Mouse (Mus musculus) embryonic facial prominence, embryonic 15.5 days (tissue): ENCODE data around the gene Baiap2l1. TPM values are rescaled to one million over a fixed set of nuclear protein-coding genes. Genes with fewer than 3 reads are reported as not detected.
A peak's percentile ranks its signal among the peaks of the same experiment; 100 is the strongest.

Source experiments
- ATAC-seq: fragments of 200-750 bp; cut with Nextera tagmentation; 2 replicates; pipeline ENCODE4 v1.8.0; 2017; ENCODE audit warnings: low read depth, moderate TSS enrichment; ENCODE audit not compliant: insufficient number of reproducible peaks, low FRiP score, low TSS enrichment
- H3K27ac ChIP-seq: fragments of 300-500 bp; sonication (generic); replicated peaks from 2 replicates; pipeline ENCODE4 v1.5.1; 2015; ENCODE audit warnings: mild to moderate bottlenecking, inconsistent platforms
- H3K27me3 ChIP-seq: fragments of 300-500 bp; sonication (generic); 2 replicates; pipeline ENCODE4 v1.6.1; 2015; ENCODE audit warnings: inconsistent platforms
- H3K36me3 ChIP-seq: fragments of 300-500 bp; sonication (generic); 2 replicates; pipeline ENCODE4 v1.6.1; 2015; ENCODE audit warnings: mild to moderate bottlenecking, inconsistent platforms
- H3K4me1 ChIP-seq: fragments of 300-500 bp; sonication (generic); 2 replicates; pipeline ENCODE4 v1.6.1; 2015; ENCODE audit warnings: inconsistent platforms
- H3K4me2 ChIP-seq: fragments of 300-500 bp; sonication (generic); replicated peaks from 2 replicates; pipeline ENCODE4 v1.6.1; 2015; ENCODE audit warnings: mild to moderate bottlenecking, inconsistent platforms
- H3K4me3 ChIP-seq: fragments of 300-500 bp; sonication (generic); replicated peaks from 2 replicates; pipeline ENCODE4 v1.5.1; 2015; ENCODE audit warnings: mild to moderate bottlenecking, inconsistent platforms
- H3K9ac ChIP-seq: fragments of 300-500 bp; sonication (generic); 2 replicates; pipeline ENCODE4 v1.6.1; 2015; ENCODE audit warnings: inconsistent platforms
- H3K9me3 ChIP-seq: fragments of 300-500 bp; sonication (generic); replicated peaks from 2 replicates; pipeline ENCODE4 v1.6.1; 2016; ENCODE audit warnings: inconsistent platforms
- WGBS: fragments of 180-500 bp; shearing (Covaris S2); methylation state at CpG from one replicate; pipeline ENCODE4 v1.1.7; 2015; 5-methylcytosine and 5-hydroxymethylcytosine counted together
- polyA plus RNA-seq: library from polyadenylated mRNA; unstranded; fragments of >200 nt; fragmentation: Nextera tagmentation; extraction: Ambion mirVana; gene quantifications from 2 replicates; pipeline ENCODE4 v1.2.1, GENCODE M21; 2015

Baiap2l1 gene
- polyA plus RNA-seq = 11.3 and 11.7 TPM in 2 replicates

- under 1% methylated on average over 59 of the region's 60 CpGs for WGBS
- H3K27ac ChIP-seq = peak within 1 kb of the TSS; percentile 80
- H3K27me3 ChIP-seq = no peaks in the 10 kb centered on the region
- peak within 1 kb of the TSS; percentile 94 for H3K4me2 ChIP-seq
- no peaks in the 10 kb centered on the region for H3K9me3 ChIP-seq
- peak within 1 kb of the TSS; percentile 73 for H3K4me3 ChIP-seq
- H3K4me1 ChIP-seq = peaks cover 10% of the 10 kb centered on the region
- H3K36me3 ChIP-seq = no peaks in the 10 kb centered on the region
- peak within 1 kb of the TSS; percentile 66 for H3K9ac ChIP-seq
- ATAC-seq = peak; percentile 93
Observed at GRCm38 (mm10) chr5:144357881-144358591, at the start of gene Baiap2l1. Gene Baiap2l1 (minus strand): TSS chr5:144358112.

- H3K27ac ChIP-seq = no peak overlapping the region
- no peaks in the 10 kb centered on the region for H3K36me3 ChIP-seq
Observed at GRCm38 (mm10) chr5:144406256-144406655, 48.3 kb upstream of the Baiap2l1 start.

GRCm38 (mm10) chr5:144400821-144401220, 42.9 kb upstream of the Baiap2l1 start:
- no peak overlapping the region for H3K9ac ChIP-seq
- ATAC-seq = no peak
- H3K4me1 ChIP-seq = peaks cover 19% of the 10 kb centered on the region
- no peak overlapping the region for H3K4me3 ChIP-seq
- no peaks in the 10 kb centered on the region for H3K27me3 ChIP-seq
- no peaks in the 10 kb centered on the region for H3K9me3 ChIP-seq
- WGBS = 41% methylated on average over 5 of the region's 5 CpGs
- 0 out of 2 replicates have a peak overlapping the region, but pooled peaks have one; percentile 65 for H3K27ac ChIP-seq
- no peaks in the 10 kb centered on the region for H3K36me3 ChIP-seq
- H3K4me2 ChIP-seq = no peak overlapping the region

More at GRCm38 (mm10) chr5:144406256-144406655, 48.3 kb upstream of the Baiap2l1 start:
- H3K9ac ChIP-seq = no peak overlapping the region
- 82% methylated on average over 11 of the region's 11 CpGs for WGBS
- no peak overlapping the region for H3K4me3 ChIP-seq
- peaks cover 9% of the 10 kb centered on the region for H3K4me1 ChIP-seq
- no peaks in the 10 kb centered on the region for H3K27me3 ChIP-seq
- no peak for ATAC-seq
- no peak overlapping the region for H3K4me2 ChIP-seq
- H3K9me3 ChIP-seq = no peaks in the 10 kb centered on the region

- H3K36me3 ChIP-seq = no peaks in the 10 kb centered on the region
- H3K4me3 ChIP-seq = no peak overlapping the region
- no peak for ATAC-seq
- H3K27ac ChIP-seq = no peak overlapping the region
- H3K27me3 ChIP-seq = no peaks in the 10 kb centered on the region
- peaks cover 19% of the 10 kb centered on the region for H3K4me1 ChIP-seq
- no peak overlapping the region for H3K9ac ChIP-seq
- 6% methylated on average over 5 of the region's 9 CpGs for WGBS
- no peaks in the 10 kb centered on the region for H3K9me3 ChIP-seq
- no peak overlapping the region for H3K4me2 ChIP-seq
Observed at GRCm38 (mm10) chr5:144397566-144397965, 39.7 kb upstream of the Baiap2l1 start.

GRCm38 (mm10) chr5:144394142-144394541, 36.2 kb upstream of the Baiap2l1 start:
- Histone ChIP-seq H3K4me1 (peaks cover 5% of the 10 kb centered on the region; the same call in 1 of the 2 replicates), H3K9ac (no peak overlapping the region), H3K9me3 (no peaks in the 10 kb centered on the region), H3K4me3 (no peak overlapping the region), H3K4me2 (no peak overlapping the region), H3K27me3 (no peaks in the 10 kb centered on the region), H3K27ac (no peak overlapping the region), H3K36me3 (no peaks in the 10 kb centered on the region)
- no peak for ATAC-seq
- WGBS = 81% methylated on average over 2 of the region's 2 CpGs

- H3K4me2 ChIP-seq = no peak overlapping the region
- no peaks in the 10 kb centered on the region for H3K4me1 ChIP-seq
- WGBS = 9% methylated on average over 6 of the region's 6 CpGs
- no peak overlapping the region for H3K27ac ChIP-seq
- ATAC-seq = no peak
- no peaks in the 10 kb centered on the region for H3K27me3 ChIP-seq
- no peaks in the 10 kb centered on the region for H3K36me3 ChIP-seq
- no peaks in the 10 kb centered on the region for H3K9me3 ChIP-seq
- no peak overlapping the region for H3K9ac ChIP-seq
- no peak overlapping the region for H3K4me3 ChIP-seq
Observed at GRCm38 (mm10) chr5:144387851-144388250, 29.9 kb upstream of the Baiap2l1 start.

- no peaks in the 10 kb centered on the region for H3K4me1 ChIP-seq
- no peaks in the 10 kb centered on the region for H3K27me3 ChIP-seq
- ATAC-seq = no peak
- H3K9me3 ChIP-seq = no peaks in the 10 kb centered on the region
- H3K27ac ChIP-seq = no peak overlapping the region
- 57% methylated on average over 3 of the region's 3 CpGs for WGBS
- no peak overlapping the region for H3K4me2 ChIP-seq
- H3K36me3 ChIP-seq = no peaks in the 10 kb centered on the region
- H3K4me3 ChIP-seq = no peak overlapping the region
- H3K9ac ChIP-seq = no peak overlapping the region
Observed at GRCm38 (mm10) chr5:144383936-144384335, 26.0 kb upstream of the Baiap2l1 start.

- 79% methylated on average over 3 of the region's 3 CpGs for WGBS
- Histone ChIP-seq H3K4me3 (no peak overlapping the region), H3K9me3 (no peaks in the 10 kb centered on the region), H3K36me3 (no peaks in the 10 kb centered on the region), H3K27ac (no peak overlapping the region), H3K4me2 (no peak overlapping the region), H3K9ac (no peak overlapping the region), H3K27me3 (no peaks in the 10 kb centered on the region), H3K4me1 (no peaks in the 10 kb centered on the region)
- no peak for ATAC-seq
Observed at GRCm38 (mm10) chr5:144381782-144382181, 23.9 kb upstream of the Baiap2l1 start.

- WGBS = 84% methylated on average over 7 of the region's 7 CpGs
Observed at GRCm38 (mm10) chr5:144380689-144381088, 22.8 kb upstream of the Baiap2l1 start.

GRCm38 (mm10) chr5:144379431-144379830, 21.5 kb upstream of the Baiap2l1 start:
- WGBS = 80% methylated on average over 4 of the region's 4 CpGs

More at GRCm38 (mm10) chr5:144380689-144381088, 22.8 kb upstream of the Baiap2l1 start:
- no peak overlapping the region for H3K9ac ChIP-seq
- H3K27me3 ChIP-seq = no peaks in the 10 kb centered on the region
- H3K4me2 ChIP-seq = no peak overlapping the region
- H3K4me3 ChIP-seq = no peak overlapping the region
- H3K9me3 ChIP-seq = no peaks in the 10 kb centered on the region
- no peak for ATAC-seq
- no peak overlapping the region for H3K27ac ChIP-seq
- no peaks in the 10 kb centered on the region for H3K36me3 ChIP-seq
- H3K4me1 ChIP-seq = no peaks in the 10 kb centered on the region

GRCm38 (mm10) chr5:144372885-144373284, 15.0 kb upstream of the Baiap2l1 start:
- Histone ChIP-seq H3K4me3 (no peak overlapping the region), H3K9me3 (no peaks in the 10 kb centered on the region), H3K4me2 (no peak overlapping the region), H3K4me1 (no peaks in the 10 kb centered on the region), H3K36me3 (no peaks in the 10 kb centered on the region), H3K9ac (no peak overlapping the region), H3K27me3 (no peaks in the 10 kb centered on the region), H3K27ac (no peak overlapping the region)
- no peak for ATAC-seq
- WGBS = 71% methylated on average over 2 of the region's 2 CpGs

More at GRCm38 (mm10) chr5:144379431-144379830, 21.5 kb upstream of the Baiap2l1 start:
- ATAC-seq = no peak
- no peaks in the 10 kb centered on the region for H3K27me3 ChIP-seq
- H3K9me3 ChIP-seq = no peaks in the 10 kb centered on the region
- no peaks in the 10 kb centered on the region for H3K4me1 ChIP-seq
- H3K9ac ChIP-seq = no peak overlapping the region
- H3K27ac ChIP-seq = no peak overlapping the region
- no peaks in the 10 kb centered on the region for H3K36me3 ChIP-seq
- H3K4me3 ChIP-seq = no peak overlapping the region
- H3K4me2 ChIP-seq = no peak overlapping the region

GRCm38 (mm10) chr5:144372177-144372576, 14.3 kb upstream of the Baiap2l1 start:
- Histone ChIP-seq H3K9ac (no peak overlapping the region), H3K36me3 (no peaks in the 10 kb centered on the region), H3K27ac (no peak overlapping the region), H3K27me3 (no peaks in the 10 kb centered on the region), H3K4me3 (no peak overlapping the region), H3K4me2 (no peak overlapping the region), H3K9me3 (no peaks in the 10 kb centered on the region), H3K4me1 (no peaks in the 10 kb centered on the region)
- no peak for ATAC-seq
- 73% methylated on average over 2 of the region's 2 CpGs for WGBS
